Mouse (Mus musculus): ENCODE results near the gene Gabarap. TPM values are rescaled to one million over a fixed set of nuclear protein-coding genes. Genes with fewer than 3 reads are reported as not detected.
"Not testable (repeated sequence)": the region's sequence is repeated elsewhere in the genome, so short reads cannot be mapped to it uniquely, and the experiment has no call there.

Gabarap gene
- polyA plus RNA-seq (2015; fragmentation: Nextera tagmentation; extraction: Ambion mirVana), result 447 and 450 TPM in 2 replicates

- peak within 1 kb of the TSS; percentile 95 for H3K27ac ChIP-seq
- peaks cover 24% of the 10 kb centered on the region for H3K4me1 ChIP-seq
- peak within 1 kb of the TSS; percentile 64 for H3K9ac ChIP-seq
- no peaks in the 10 kb centered on the region for H3K9me3 ChIP-seq (replicated peaks)
- H3K36me3 ChIP-seq, result peaks cover 63% of the 10 kb centered on the region
- no peaks in the 10 kb centered on the region for H3K27me3 ChIP-seq
- peak; percentile 78 for ATAC-seq (replicated peaks; ENCODE audit: low FRiP score)
- H3K4me3 ChIP-seq (replicated peaks), result peak within 1 kb of the TSS; percentile 59
- peak within 1 kb of the TSS; percentile 66 for H3K4me2 ChIP-seq
- WGBS, result under 1% methylated on average over 40 of the region's 40 CpGs
Observed at GRCm38 (mm10) chr11:69990850-69991691, at the start of gene Gabarap. Gabarap (plus strand) TSS chr11:69991143.

DNA sequence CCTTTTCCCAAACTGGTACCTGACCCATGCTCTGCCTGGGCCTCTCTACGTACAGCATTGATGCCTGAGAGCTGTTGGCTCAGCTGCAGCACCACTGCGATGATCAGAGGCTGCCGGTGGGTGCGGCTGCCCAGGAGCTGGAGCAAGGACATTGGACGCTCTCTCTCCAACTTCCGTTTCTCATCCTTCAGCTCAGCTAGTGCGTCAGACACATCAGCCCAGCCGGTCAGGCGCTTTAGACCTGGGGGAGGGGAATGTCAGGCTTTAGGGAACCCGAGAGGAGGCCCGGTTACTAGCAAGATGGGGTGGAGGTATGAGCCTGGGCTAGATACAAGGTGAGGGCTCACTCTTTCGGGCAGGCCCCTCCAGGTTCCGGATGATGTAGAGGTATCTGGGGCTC is 45.7 kb upstream of the Gabarap start:
- H3K36me3 ChIP-seq, result peaks cover 33% of the 10 kb centered on the region
- H3K4me2 ChIP-seq, result no peak overlapping the region
- no peak overlapping the region for H3K9ac ChIP-seq
- no peaks in the 10 kb centered on the region for H3K9me3 ChIP-seq (replicated peaks)
- ATAC-seq (replicated peaks; ENCODE audit: low FRiP score), result no peak
- no peak overlapping the region for H3K4me3 ChIP-seq (replicated peaks)
- no peaks in the 10 kb centered on the region for H3K27me3 ChIP-seq
- no peak overlapping the region for H3K27ac ChIP-seq
- peaks cover 37% of the 10 kb centered on the region for H3K4me1 ChIP-seq
- 66% methylated on average over 13 of the region's 13 CpGs for WGBS

GRCm38 (mm10) chr11:69945997-69946891 is 44.7 kb upstream of the Gabarap start:
- H3K4me3 ChIP-seq (replicated peaks), result peak overlapping the region; percentile 63
- H3K4me2 ChIP-seq, result peak overlapping the region; percentile 69
- peaks cover 3% of the 10 kb centered on the region; the same call in 1 of the 2 replicates for H3K27me3 ChIP-seq
- peaks cover 31% of the 10 kb centered on the region for H3K36me3 ChIP-seq
- peak overlapping the region; percentile 94 for H3K27ac ChIP-seq
- WGBS, result 90% methylated on average over 18 of the region's 18 CpGs
- H3K9me3 ChIP-seq (replicated peaks), result no peaks in the 10 kb centered on the region
- H3K9ac ChIP-seq, result peak overlapping the region; percentile 62; the same call in 1 of the 2 replicates
- H3K4me1 ChIP-seq, result peaks cover 37% of the 10 kb centered on the region
- ATAC-seq (replicated peaks; ENCODE audit: low FRiP score), result no peak

DNA sequence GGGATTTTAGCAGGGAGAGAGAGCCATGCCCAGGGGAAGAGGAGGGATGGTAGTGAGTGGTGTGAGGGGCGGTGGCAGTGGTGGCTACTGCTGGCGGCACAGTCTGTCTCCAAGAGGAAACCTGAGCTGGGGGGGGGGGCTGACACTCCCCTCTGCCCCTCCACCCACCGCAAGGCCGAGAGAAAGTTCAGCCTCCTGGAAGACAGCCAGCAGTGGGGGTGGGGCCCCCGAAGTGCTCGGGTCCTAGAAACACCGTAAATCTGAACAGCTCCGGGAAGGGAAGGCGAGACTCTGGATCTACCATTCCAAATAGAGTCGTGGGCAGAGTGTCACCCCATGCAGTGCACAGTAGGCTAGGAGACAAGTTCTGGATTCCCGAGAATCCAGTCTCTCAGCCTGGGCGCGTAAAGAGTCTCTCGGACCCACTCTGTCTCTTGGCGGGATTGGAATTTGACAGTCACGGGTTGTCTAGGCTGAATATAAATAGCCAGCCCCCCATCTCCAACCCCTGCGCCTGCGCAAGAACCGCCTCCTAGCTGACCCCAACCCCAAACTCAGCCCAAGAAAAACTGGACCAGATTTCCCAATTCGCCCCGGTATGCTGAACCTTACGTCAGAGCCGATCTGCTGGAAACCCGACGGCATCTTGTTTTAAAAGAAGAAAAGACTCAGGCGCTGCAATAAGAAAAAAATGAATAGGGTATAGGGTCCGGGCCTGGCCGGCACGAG is 43.4 kb upstream of the Gabarap start:
- peak; percentile 54 for ATAC-seq (replicated peaks; ENCODE audit: low FRiP score)
- Histone ChIP-seq H3K9me3 (replicated peaks) (no peaks in the 10 kb centered on the region), H3K4me2 (peak overlapping the region; percentile 69), H3K36me3 (peaks cover 28% of the 10 kb centered on the region), H3K9ac (peak overlapping the region; percentile 62), H3K27me3 (peaks cover 9% of the 10 kb centered on the region), H3K27ac (peak overlapping the region; percentile 94), H3K4me1 (peaks cover 37% of the 10 kb centered on the region), H3K4me3 (replicated peaks) (peak overlapping the region; percentile 63)
- 2% methylated on average over 29 of the region's 29 CpGs for WGBS

DNA sequence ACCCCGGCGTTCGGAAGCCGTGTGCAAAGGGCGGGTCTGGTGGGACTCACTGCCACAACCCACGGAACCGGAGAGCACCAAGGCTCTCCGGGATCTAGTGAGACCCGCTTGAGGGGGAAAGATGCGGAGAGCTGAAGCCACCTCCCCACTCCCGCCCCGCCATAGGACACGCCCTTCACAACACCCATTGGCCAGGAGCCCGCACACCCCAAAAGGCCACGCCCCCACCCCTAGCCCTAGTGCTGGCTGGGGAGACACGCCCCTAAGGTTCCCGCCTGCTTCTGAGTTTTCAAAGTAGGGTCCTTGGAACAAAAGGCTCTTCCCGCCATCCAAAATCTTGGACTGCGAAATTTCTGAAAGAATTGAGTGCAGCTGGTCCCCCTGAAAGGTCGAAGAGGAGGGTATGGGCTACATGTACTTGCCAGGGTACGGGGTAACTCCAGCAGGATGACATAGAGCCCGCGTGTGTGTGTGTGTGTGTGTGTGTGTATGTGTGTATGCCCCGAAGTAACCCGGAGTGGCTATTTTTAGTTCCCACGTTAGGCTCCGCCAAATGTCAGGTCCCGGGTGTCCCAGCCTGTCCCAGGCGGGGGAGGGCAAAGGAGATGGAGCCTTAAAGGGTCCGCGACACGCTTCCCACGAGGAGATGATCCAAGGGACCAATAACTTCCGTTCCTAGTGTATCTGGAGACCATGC is 42.7 kb upstream of the Gabarap start, which contains the start of gene Slc2a4:
Gene Slc2a4 (minus strand): TSS at position 123 of the 697 bp plus-strand sequence.
- Histone ChIP-seq H3K27me3 (peaks cover 12% of the 10 kb centered on the region), H3K9me3 (replicated peaks) (no peaks in the 10 kb centered on the region), H3K9ac (peak within 1 kb of the TSS; percentile 62), H3K4me2 (peak within 1 kb of the TSS; percentile 69), H3K4me1 (peaks cover 37% of the 10 kb centered on the region), H3K27ac (peak within 1 kb of the TSS; percentile 94), H3K4me3 (replicated peaks) (peak within 1 kb of the TSS; percentile 63), H3K36me3 (peaks cover 22% of the 10 kb centered on the region)
- ATAC-seq (replicated peaks; ENCODE audit: low FRiP score), result peak; percentile 93
- under 1% methylated on average over 34 of the region's 34 CpGs for WGBS

GRCm38 (mm10) chr11:69948763-69949150 is 42.2 kb upstream of the Gabarap start:
- no peaks in the 10 kb centered on the region for H3K9me3 ChIP-seq (replicated peaks)
- H3K27me3 ChIP-seq, result peaks cover 12% of the 10 kb centered on the region
- peak overlapping the region; percentile 62 for H3K9ac ChIP-seq
- under 1% methylated on average over 14 of the region's 14 CpGs for WGBS
- H3K27ac ChIP-seq, result peak overlapping the region; percentile 94
- peak overlapping the region; percentile 63 for H3K4me3 ChIP-seq (replicated peaks)
- peaks cover 18% of the 10 kb centered on the region for H3K36me3 ChIP-seq
- peak; percentile 53 for ATAC-seq (replicated peaks; ENCODE audit: low FRiP score)
- H3K4me2 ChIP-seq, result peak overlapping the region; percentile 69
- peaks cover 37% of the 10 kb centered on the region for H3K4me1 ChIP-seq

GRCm38 (mm10) chr11:69950807-69951459 is 40.0 kb upstream of the Gabarap start:
- Histone ChIP-seq H3K9ac (no peak overlapping the region), H3K27ac (no peak overlapping the region), H3K9me3 (replicated peaks) (no peaks in the 10 kb centered on the region), H3K4me2 (no peak overlapping the region), H3K4me3 (replicated peaks) (no peak overlapping the region), H3K27me3 (peaks cover 15% of the 10 kb centered on the region), H3K4me1 (peaks cover 30% of the 10 kb centered on the region), H3K36me3 (no peaks in the 10 kb centered on the region)
- ATAC-seq (replicated peaks; ENCODE audit: low FRiP score), result no peak
- 42% methylated on average over 4 of the region's 4 CpGs for WGBS

DNA sequence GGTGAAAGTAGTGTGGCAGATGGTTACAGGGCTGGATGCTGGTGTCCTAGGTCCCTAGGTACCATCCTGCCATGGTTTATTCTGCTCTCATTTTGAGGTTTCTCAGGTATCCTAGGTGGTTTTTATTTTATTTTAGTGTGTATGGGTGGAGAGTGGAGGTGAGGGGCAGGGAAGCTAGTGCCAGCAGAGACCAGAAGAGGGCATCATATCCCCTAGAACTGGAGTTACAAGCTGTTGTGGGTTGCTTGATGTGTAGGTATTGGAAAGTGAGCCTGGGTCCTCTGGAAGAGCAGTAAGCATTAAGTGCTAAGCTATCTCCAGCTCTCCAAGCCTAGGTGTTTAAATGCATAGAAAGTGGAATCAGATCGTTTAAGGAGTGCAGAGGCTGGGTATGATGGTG is 38.7 kb upstream of the Gabarap start:
- WGBS, result 43% methylated on average over 1 of the region's 1 CpGs
- Histone ChIP-seq H3K9me3 (replicated peaks) (no peaks in the 10 kb centered on the region), H3K4me3 (replicated peaks) (no peak overlapping the region), H3K36me3 (no peaks in the 10 kb centered on the region), H3K4me2 (no peak overlapping the region), H3K27ac (no peak overlapping the region), H3K9ac (no peak overlapping the region), H3K4me1 (peaks cover 18% of the 10 kb centered on the region), H3K27me3 (peaks cover 15% of the 10 kb centered on the region)
- no peak for ATAC-seq (replicated peaks; ENCODE audit: low FRiP score)

- WGBS, result 61% methylated on average over 11 of the region's 11 CpGs
- H3K9me3 ChIP-seq (replicated peaks), result no peaks in the 10 kb centered on the region
- H3K4me2 ChIP-seq, result no peak overlapping the region
- peaks cover 8% of the 10 kb centered on the region for H3K4me1 ChIP-seq
- peaks cover 15% of the 10 kb centered on the region for H3K27me3 ChIP-seq
- H3K36me3 ChIP-seq, result no peaks in the 10 kb centered on the region
- H3K27ac ChIP-seq, result no peak overlapping the region; the same call in 1 of the 2 replicates
- H3K9ac ChIP-seq, result no peak overlapping the region
- ATAC-seq (replicated peaks; ENCODE audit: low FRiP score), result no peak
- H3K4me3 ChIP-seq (replicated peaks), result no peak overlapping the region
Observed at GRCm38 (mm10) chr11:69953267-69953915, 37.6 kb upstream of the Gabarap start.

DNA sequence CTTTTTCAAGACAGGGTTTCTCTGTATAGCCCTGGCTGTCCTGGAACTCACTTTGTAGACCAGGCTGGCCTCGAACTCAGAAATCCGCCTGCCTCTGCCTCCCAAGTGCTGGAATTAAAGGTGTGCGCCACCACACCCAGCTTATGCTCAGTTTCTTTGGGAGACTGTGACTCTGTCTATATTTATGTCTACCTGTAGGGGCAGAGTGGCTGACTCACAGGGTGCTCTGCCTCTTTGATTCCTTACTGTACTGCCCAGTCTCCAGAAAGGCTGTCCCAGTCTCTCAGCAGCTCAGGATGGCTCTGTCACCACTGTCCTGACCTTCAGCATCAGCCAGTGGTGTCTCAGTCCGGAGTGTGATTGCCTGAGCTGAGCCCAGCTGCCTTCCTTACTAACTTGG is 35.3 kb upstream of the Gabarap start:
- H3K4me3 ChIP-seq (replicated peaks); H3K9me3 ChIP-seq (replicated peaks); H3K9ac ChIP-seq; H3K4me1 ChIP-seq; H3K4me2 ChIP-seq; ATAC-seq (replicated peaks; ENCODE audit: low FRiP score); H3K36me3 ChIP-seq; H3K27ac ChIP-seq: not testable (repeated sequence)
- 74% methylated on average over 4 of the region's 4 CpGs for WGBS
- peaks cover 20% of the 10 kb centered on the region for H3K27me3 ChIP-seq

Measured in kidney, embryonic 15.5 days (tissue).